Mouse (Mus musculus) testis, adult 2 months (tissue): Measurements from ENCODE around the gene Shld1.

Experiments
- CTCF ChIP-seq: fragments of 200-500 bp; IDR thresholded peaks from 2 replicates; pipeline ENCODE4 v1.5.1; 2012; ENCODE audit warnings: low read depth, mild to moderate bottlenecking, inconsistent platforms, low read length, moderate library complexity; ENCODE audit not compliant: control insufficient read depth, insufficient read depth, insufficient replicate concordance
- POLR2A ChIP-seq: fragments of 200-500 bp; IDR thresholded peaks from 2 replicates; pipeline ENCODE4 v1.6.1; 2012; ENCODE audit warnings: low read depth, mild to moderate bottlenecking, inconsistent platforms, low read length, moderate library complexity; ENCODE audit not compliant: control insufficient read depth

GRCm38 (mm10) chr2:132716154-132716553 lies 29.4 kb downstream of the Shld1 start:
- TF ChIP-seq POLR2A = no peak
- TF ChIP-seq CTCF = peak; percentile 71; the same call in 1 of the 2 replicates
